Mouse (Mus musculus) Patski (cell line): ENCODE data around the gene Ccdc47. TPM values are rescaled to one million over a fixed set of nuclear protein-coding genes. Genes with fewer than 3 reads are reported as not detected.
"Not testable (repeated sequence)": the region's sequence is repeated elsewhere in the genome, so short reads cannot be mapped to it uniquely, and the experiment has no call there.

Source experiments
- ATAC-seq: fragments of 100-300 bp; one replicate; pipeline ENCODE4 v1.8.0; 2021
- CTCF ChIA-PET: fragments of 350-600 bp; sonication (Branson Sonifier 250); formaldehyde crosslinking; loops from one replicate; lab custom pipeline; 2022; ENCODE audit warnings: inconsistent platforms; lab: Charles Lee
- POLR2A ChIA-PET: fragments of 350-600 bp; sonication (Branson Sonifier 250); formaldehyde crosslinking; loops from one replicate; lab custom pipeline; 2022; ENCODE audit warnings: antibody characterized with exemption, inconsistent platforms; lab: Charles Lee
- DNase-seq: peaks from one replicate; pipeline ENCODE4 v3.0.0-alpha.2; 2011; ENCODE audit warnings: low read depth, low spot score
- H3K27me3 ChIP-seq: fragments of 371-371 bp; one replicate; pipeline ENCODE4 v1.5.1; 2021
- CTCF ChIP-seq: fragments of 100-300 bp; IDR thresholded peaks from one replicate; pipeline ENCODE4 v1.5.1; 2021
- in situ Hi-C: fragments of 300-500 bp; cut with MboI; formaldehyde crosslinking; loops from 3 replicates; pipeline ENCODE4 v1.11.1; 2018; ENCODE audit warnings: low pct_unique_long_range_greater_than_20kb, mixed read lengths
- polyA plus RNA-seq: library from polyadenylated mRNA; unstranded; gene quantifications from one replicate; pipeline ENCODE4 v1.2.3, GENCODE M21; 2021

Gene Ccdc47
- polyA plus RNA-seq, 1 experiment from 2014 or later, result 136 TPM

DNA sequence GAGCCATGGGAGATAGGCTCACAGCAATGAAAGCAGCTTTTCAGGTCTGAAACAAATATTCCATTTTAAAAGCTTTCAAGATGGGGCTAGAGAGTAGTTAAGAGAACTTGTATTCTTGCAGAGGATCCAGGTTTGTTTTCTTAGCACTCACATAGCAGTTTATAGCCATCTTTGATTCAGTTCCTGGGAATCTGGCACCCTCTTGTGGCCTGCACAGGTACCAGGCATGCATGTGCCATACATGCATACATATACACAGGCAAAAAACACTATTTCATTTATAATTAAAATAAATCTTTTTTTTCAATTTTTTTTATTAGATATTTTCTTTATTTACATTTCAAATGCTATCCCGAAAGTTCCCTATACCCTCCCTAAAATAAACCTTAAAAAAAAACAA, 30.7 kb upstream of the Ccdc47 start:
- in situ Hi-C loops, result no loop called here
- POLR2A ChIA-PET, result no interaction called here
- no peak for ATAC-seq
- H3K27me3 ChIP-seq, result no peaks in the 10 kb centered on the region
- DNase-seq, result no peak
- TF ChIP-seq CTCF, result peak; percentile 65
- CTCF ChIA-PET, result interaction anchor here (2.5 to 2.9 kb wide), 2 partner anchors 10 to 17 kb away, joined by 8 to 11 read pairs; no protein-coding TSS in a partner anchor

DNA sequence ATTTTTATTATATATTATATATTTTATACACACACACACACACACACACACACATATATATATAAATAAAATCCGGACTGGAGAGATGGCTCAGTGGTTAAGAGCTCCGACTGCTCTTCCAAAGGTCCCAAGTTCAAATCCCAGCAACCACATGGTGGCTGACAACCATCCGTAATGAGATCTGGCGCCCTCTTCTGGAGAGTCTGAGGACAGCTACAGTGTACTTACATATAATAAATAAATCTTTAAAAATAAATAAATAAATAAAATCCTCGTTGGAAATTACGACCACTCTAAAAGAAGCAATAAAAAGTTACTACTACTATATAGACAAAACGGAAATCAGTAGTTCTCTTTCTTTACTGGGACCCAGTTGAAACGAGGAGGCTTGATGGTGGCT, 17.8 kb upstream of the Ccdc47 start:
- DNase-seq, CTCF ChIA-PET, H3K27me3 ChIP-seq, in situ Hi-C loops, ATAC-seq, POLR2A ChIA-PET: not testable (repeated sequence)
- TF ChIP-seq CTCF, result peak; percentile 65

DNA sequence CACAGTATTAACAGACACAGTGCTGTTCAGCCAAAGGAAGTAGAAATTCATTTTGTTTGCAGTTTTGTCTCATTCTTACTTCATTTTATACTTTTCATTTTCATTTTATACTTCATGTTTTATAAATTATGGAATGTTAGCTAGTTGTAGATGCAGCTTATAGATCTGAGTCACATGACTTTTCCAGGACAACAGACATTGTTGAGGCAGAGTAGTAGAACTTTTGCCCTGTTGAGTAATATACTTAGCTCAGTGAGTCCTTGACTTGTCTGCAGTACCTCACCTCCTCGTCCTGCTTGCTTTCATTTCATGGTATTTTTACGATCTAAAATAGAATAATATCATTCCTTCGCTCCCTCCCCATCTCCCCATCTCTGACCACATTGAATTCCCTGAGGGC, 4.5 kb upstream of the Ccdc47 start:
- ATAC-seq, result no peak
- POLR2A ChIA-PET, result no interaction called here
- CTCF ChIA-PET, result interaction anchor here (1.4 kb wide), 1 partner anchor 10 kb away, joined by 4 read pairs; no protein-coding TSS in a partner anchor

DNA sequence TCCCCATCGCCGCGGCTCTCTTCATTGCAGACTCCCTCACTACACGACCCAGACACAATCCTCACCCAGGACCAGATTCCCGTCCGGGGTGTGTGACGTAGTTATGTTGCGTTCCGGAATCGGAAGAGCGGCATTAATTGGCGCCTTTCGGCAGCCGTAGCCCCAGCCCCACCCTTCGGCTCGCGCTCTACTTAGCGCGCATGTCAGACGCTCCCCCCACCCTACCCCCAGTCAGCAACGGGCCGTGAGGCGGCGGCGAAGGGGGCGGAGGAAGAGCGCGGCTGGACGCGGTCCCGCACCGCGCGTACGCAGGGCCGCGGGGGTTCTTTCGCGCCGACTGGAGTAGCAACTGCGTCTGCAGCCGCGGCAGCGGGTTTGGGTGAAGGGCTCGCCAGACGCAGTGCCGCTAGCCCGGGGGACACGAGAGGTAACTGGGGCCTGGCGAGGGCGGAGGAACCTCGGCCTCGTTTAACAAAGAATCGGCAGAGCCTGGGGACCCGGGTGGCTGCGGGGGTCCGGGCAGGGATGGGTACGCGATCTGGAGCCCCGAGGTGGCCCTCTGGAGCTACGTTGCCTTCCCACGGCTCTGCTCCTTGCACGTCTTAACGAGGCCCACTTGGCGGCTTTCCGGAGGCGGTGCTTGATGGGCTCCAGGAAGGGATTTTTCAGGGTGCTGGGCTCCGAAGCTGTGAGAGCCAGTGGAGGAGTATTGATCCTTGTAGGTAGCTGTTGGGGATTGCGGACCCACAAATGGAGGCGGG, 766 bp upstream of the Ccdc47 start, which contains the start of gene Ddx42:
Gene Ddx42 (plus strand): TSS at position 197 of the 761 bp plus-strand sequence.
- ChIA-PET CTCF (no interaction called here), POLR2A (interaction anchor here (0.7 to 0.8 kb wide), 2 partner anchors 10 to 56 kb away, joined by 3 read pairs; partner anchors contain the start of genes Gm10840 and Limd2)
- in situ Hi-C loops, result no loop called here
- ATAC-seq, result peak; percentile 68
- no peaks in the 10 kb centered on the region for H3K27me3 ChIP-seq
- no peak for TF ChIP-seq CTCF
- peak; percentile 91 for DNase-seq

More for the DNA sequence above, 4.5 kb upstream of the Ccdc47 start:
- no peak for DNase-seq
- H3K27me3 ChIP-seq, result no peaks in the 10 kb centered on the region
- TF ChIP-seq CTCF, result no peak
- in situ Hi-C loops, result no loop called here

DNA sequence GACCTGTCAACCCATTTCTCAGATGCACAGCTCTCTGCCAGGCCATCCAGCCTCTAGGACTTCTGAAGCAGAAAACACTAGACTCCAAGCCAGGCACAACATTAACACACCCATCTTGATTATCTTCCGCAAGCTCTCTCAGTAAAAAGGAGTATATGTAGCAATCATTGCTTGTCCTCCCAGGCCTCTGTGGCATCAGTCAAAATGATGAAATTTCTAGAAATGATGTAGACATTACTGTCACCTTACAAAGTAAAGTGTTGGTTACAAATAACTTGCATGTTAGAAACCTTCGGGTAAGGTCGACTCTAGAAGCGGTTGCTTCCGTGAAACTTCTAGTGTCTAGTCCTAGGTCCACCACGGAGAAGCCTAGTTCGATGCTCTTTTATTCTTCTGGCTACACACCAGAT, 689 bp downstream of the Ccdc47 start:
- ChIA-PET CTCF (no interaction called here), POLR2A (no interaction called here)
- DNase-seq (no peak), ATAC-seq (no peak)
- no peak for TF ChIP-seq CTCF
- in situ Hi-C loops, result no loop called here
- no peaks in the 10 kb centered on the region for H3K27me3 ChIP-seq

DNA sequence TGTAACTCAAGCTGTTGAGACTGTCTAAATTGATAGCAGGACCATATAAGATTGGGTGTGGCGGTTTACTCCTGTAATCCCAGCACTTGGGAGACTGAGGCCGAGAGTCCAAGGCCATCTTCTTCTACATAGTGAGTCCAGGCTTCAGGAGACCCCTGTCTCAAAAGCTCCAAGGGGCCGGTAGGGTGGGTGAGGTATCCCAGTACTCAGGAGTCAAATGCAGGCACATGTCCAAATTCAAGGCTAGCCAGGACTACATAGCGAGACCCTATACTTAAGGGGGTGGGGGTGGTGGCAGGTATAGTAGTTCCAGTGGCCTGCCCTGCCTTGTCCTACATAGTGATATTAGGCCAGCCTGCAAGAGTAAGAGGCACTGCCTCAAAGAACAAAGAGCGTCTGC, 1.3 kb downstream of the Ccdc47 start:
- ATAC-seq, result no peak
- in situ Hi-C loops, result no loop called here
- no peaks in the 10 kb centered on the region for H3K27me3 ChIP-seq
- DNase-seq, result no peak
- POLR2A ChIA-PET, result no interaction called here
- no peak for TF ChIP-seq CTCF
- CTCF ChIA-PET, result no interaction called here

DNA sequence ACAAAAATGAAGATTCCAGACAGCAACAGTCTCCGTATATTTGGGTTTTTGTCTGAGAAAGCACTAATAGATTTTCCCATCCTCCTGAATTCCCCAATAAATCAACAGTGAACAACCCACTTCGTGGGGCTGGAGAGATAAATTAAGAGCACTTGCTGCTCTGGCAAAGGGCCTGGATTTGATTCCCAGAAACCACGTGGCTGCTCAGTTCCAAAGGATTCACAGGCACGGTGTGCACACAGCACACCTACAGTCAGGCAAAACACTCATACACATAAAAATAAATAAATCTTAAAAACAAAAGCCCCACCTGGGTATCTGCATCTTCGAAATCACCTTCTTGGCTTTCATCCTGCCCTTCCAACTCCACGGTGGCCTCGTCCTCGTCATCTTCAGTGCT, 3.4 kb downstream of the Ccdc47 start:
- DNase-seq (no peak), ATAC-seq (no peak)
- no peaks in the 10 kb centered on the region for H3K27me3 ChIP-seq
- POLR2A ChIA-PET, result no interaction called here
- no peak for TF ChIP-seq CTCF
- in situ Hi-C loops, result no loop called here
- CTCF ChIA-PET, result no interaction called here

DNA sequence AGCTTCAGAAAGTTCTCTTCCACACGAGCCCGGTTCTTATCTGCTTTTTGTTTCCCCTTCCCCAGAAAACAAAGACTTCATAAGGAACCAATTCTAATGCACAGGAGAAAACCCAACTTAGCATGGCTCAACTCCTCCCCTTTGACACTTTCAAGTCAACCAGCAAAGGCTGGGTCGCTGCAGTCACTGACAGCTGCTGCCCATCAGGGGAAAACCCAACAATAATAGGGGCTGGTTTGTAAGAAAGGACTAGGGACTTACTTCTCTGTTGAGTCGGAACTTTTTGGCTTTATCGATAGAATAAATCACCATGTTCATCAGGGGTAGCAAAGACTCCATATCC, 14.1 kb downstream of the Ccdc47 start, which contains the start of gene Strada:
Gene Strada (minus strand): TSS at position 46 of the 343 bp plus-strand sequence.
- TF ChIP-seq CTCF, result no peak
- no peak for ATAC-seq
- ChIA-PET CTCF (interaction anchor here (0.7 kb wide), 1 partner anchor 9 kb away, joined by 3 read pairs; no protein-coding TSS in a partner anchor), POLR2A (no interaction called here)
- in situ Hi-C loops, result no loop called here
- no peaks in the 10 kb centered on the region for H3K27me3 ChIP-seq
- no peak for DNase-seq

DNA sequence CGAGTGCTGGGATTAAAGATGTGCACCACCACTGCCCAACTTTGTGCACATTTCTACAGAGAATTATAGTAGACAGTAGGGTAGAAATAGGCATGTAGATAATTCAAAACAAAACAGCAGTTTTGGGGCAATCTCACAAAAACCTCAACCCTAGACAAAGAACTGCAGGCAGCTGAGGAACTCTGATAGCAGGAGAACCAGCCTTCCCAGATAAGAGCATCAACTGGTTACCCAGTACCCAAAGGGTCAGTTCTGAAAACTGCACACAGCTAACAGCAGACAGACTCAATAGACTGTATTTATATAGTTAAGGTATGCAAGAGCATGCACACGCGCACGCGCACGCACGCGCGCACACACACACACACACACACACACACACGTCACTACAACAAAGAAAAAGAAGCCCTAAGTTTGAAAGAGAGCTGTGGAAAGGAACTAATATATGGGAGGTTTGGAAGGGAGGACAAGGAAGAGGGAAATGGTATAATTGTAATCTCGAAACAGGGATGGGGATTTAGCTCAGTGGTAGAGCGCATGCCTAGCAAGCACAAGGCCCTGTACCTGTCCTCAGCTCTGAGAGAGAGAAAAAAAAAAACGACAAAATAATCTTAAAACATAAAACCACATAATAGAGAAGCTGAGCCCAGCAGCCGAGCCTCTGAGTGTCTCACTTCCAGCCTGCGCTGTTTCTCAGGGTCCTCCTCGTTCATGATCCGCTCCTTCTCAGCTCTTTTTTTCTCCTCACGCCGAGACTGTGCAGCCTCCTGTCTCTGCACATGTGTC, 14.6 kb downstream of the Ccdc47 start:
- POLR2A ChIA-PET, result interaction anchor here (0.6 to 0.8 kb wide), 2 partner anchors 10 to 109 kb away, joined by 3 to 4 read pairs; no protein-coding TSS in a partner anchor
- no peaks in the 10 kb centered on the region for H3K27me3 ChIP-seq

DNA sequence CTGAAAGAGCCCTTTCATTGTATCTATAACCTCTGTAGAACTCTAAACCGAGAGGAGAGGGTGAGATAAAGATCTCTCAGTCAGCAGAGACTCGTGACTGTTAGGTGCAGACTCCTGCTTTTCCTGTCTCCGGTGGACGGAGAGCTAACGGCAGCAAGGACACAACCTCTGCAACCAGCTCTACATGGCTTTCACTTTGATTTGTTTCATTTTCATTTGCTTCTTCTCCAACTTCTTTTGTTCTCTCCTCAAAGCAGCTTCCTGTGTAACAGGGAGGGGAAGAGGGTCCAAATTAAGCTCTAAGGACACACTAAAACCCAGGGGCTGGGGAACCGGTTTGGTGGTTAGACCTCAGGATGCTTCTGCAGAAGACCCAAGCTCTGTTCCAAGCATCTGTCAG, 15.4 kb downstream of the Ccdc47 start:
- no peak for TF ChIP-seq CTCF
- DNase-seq (no peak), ATAC-seq (no peak)
- in situ Hi-C loops, result no loop called here
- no peaks in the 10 kb centered on the region for H3K27me3 ChIP-seq
- ChIA-PET CTCF (no interaction called here), POLR2A (no interaction called here)

More for the DNA sequence above, 14.6 kb downstream of the Ccdc47 start:
- in situ Hi-C loops, result no loop called here
- ATAC-seq (no peak), DNase-seq (no peak)
- TF ChIP-seq CTCF, result no peak
- CTCF ChIA-PET, result no interaction called here

DNA sequence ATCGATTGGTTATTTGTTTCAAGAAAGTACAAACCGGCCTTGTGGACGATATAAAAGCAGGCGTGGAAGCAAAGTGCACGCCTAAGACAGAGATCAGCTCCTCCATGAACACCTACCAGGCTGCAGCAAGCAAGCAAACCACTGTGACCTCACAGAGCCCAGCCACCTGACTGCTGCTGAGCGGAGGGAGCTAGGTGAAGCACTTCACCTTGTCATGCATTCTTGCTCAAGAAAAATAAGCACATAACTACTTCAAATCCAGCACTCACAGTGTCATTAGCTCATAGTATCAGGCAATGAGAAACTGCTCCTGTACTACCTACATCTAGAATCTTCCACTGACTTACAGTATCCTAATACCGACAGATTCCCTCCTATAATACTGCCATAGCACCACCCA, 16.1 kb downstream of the Ccdc47 start:
- in situ Hi-C loops, DNase-seq, CTCF ChIA-PET, H3K27me3 ChIP-seq, POLR2A ChIA-PET, ATAC-seq: not testable (repeated sequence)
